Mouse (Mus musculus): ENCODE results near the gene Llgl1. TPM values are rescaled to one million over a fixed set of nuclear protein-coding genes. Genes with fewer than 3 reads are reported as not detected.
A peak's percentile ranks its signal among the peaks of the same experiment; 100 is the strongest.

Llgl1 gene
- polyA plus RNA-seq, 1 experiment: 7.6 TPM

- Histone ChIP-seq H3K27me3 (replicated peaks) (no peaks in the 10 kb centered on the region), H3K4me3 (replicated peaks) (no peak overlapping the region), H3K4me1 (no peaks in the 10 kb centered on the region), H3K9me3 (no peaks in the 10 kb centered on the region), H3K36me3 (replicated peaks; ENCODE audit: low read length) (peaks cover 99% of the 10 kb centered on the region)
- TF ChIP-seq GATA1 (IDR thresholded peaks at IDR 0.05; ENCODE audit: borderline replicate concordance, low read length) (no peak), FLI1 (IDR thresholded peaks at IDR 0.05; ENCODE audit: low read length) (no peak)
These were observed 19.7 kb downstream of the Llgl1 start for GRCm38 (mm10) chr11:60719263-60719662.

DNA sequence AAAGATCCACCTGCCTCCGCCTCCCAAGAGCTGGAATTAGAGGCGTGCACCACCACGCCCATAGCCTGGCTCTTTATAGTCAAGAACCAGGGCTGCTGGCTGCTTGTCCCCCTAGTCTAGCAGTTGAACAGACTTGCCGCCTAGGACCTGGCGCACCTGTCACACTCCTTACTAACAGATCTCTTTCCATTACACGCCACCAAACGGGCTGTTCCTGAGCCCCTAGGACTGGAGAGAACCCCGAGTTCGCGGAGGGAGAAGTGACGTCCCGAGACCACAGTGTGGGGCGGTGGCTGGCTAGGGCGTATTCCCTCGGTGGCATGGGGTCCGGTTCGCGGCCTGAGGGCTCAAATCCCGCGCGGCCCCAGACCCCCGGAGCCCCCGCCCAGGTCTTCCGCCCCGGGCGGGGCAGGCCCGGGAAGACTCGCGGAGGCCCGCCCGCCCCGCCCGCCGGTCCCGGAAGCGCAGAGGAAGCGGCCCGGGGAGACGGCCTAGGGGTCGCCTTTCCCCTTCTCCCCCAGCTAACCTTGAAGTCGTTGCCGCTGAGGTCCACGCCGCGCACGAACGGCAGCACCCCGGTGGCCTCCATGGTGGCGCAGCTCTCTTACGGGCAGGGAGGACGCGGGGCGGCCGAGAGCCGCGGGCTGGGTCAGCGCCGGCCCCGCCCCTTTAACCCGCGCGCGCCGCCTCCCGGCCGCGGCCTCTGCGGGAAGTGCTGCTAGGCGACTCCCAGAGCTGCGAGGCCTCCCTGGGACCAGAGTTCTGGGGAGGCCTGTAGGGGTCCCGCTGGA, 27.3 kb downstream of the Llgl1 start, which contains the start of gene Flii:
Gene Flii, minus strand, starts transcription at position 663 of the 791 bp plus-strand sequence.
- H3K27me3 ChIP-seq (replicated peaks): no peaks in the 10 kb centered on the region
- peaks cover 49% of the 10 kb centered on the region for H3K4me1 ChIP-seq
- H3K36me3 ChIP-seq (replicated peaks; ENCODE audit: low read length): peaks cover 60% of the 10 kb centered on the region
- TF ChIP-seq FLI1 (IDR thresholded peaks at IDR 0.05; ENCODE audit: low read length) (no peak), GATA1 (IDR thresholded peaks at IDR 0.05; ENCODE audit: borderline replicate concordance, low read length) (no peak)
- peak within 1 kb of the TSS; percentile 99 for H3K4me3 ChIP-seq (replicated peaks)
- H3K9me3 ChIP-seq: no peaks in the 10 kb centered on the region

GRCm38 (mm10) chr11:60727392-60728140, 28.0 kb downstream of the Llgl1 start:
- peaks cover 60% of the 10 kb centered on the region for H3K36me3 ChIP-seq (replicated peaks; ENCODE audit: low read length)
- H3K27me3 ChIP-seq (replicated peaks): no peaks in the 10 kb centered on the region
- TF ChIP-seq FLI1 (IDR thresholded peaks at IDR 0.05; ENCODE audit: low read length): no peak
- no peak for TF ChIP-seq GATA1 (IDR thresholded peaks at IDR 0.05; ENCODE audit: borderline replicate concordance, low read length)
- peaks cover 49% of the 10 kb centered on the region for H3K4me1 ChIP-seq
- no peaks in the 10 kb centered on the region for H3K9me3 ChIP-seq
- peak overlapping the region; percentile 99 for H3K4me3 ChIP-seq (replicated peaks)

GRCm38 (mm10) chr11:60728260-60728761, 28.8 kb downstream of the Llgl1 start, which contains the start of gene Mief2:
TSS of gene Mief2 (plus strand) at chr11:60728398.
- no peaks in the 10 kb centered on the region for H3K27me3 ChIP-seq (replicated peaks)
- TF ChIP-seq FLI1 (IDR thresholded peaks at IDR 0.05; ENCODE audit: low read length) (0 out of 2 replicates have a peak, but pooled peaks have one; percentile 14), GATA1 (IDR thresholded peaks at IDR 0.05; ENCODE audit: borderline replicate concordance, low read length) (no peak)
- peak within 1 kb of the TSS; percentile 99 for H3K4me3 ChIP-seq (replicated peaks)
- no peaks in the 10 kb centered on the region for H3K9me3 ChIP-seq
- H3K36me3 ChIP-seq (replicated peaks; ENCODE audit: low read length): peaks cover 60% of the 10 kb centered on the region
- peaks cover 53% of the 10 kb centered on the region for H3K4me1 ChIP-seq

- Histone ChIP-seq H3K9me3 (no peaks in the 10 kb centered on the region), H3K4me1 (peaks cover 62% of the 10 kb centered on the region), H3K27me3 (replicated peaks) (no peaks in the 10 kb centered on the region), H3K4me3 (replicated peaks) (peak overlapping the region; percentile 99), H3K36me3 (replicated peaks; ENCODE audit: low read length) (peaks cover 59% of the 10 kb centered on the region)
- TF ChIP-seq FLI1 (IDR thresholded peaks at IDR 0.05; ENCODE audit: low read length) (no peak), GATA1 (IDR thresholded peaks at IDR 0.05; ENCODE audit: borderline replicate concordance, low read length) (no peak)
These were observed 29.7 kb downstream of the Llgl1 start for GRCm38 (mm10) chr11:60729217-60729641.

DNA sequence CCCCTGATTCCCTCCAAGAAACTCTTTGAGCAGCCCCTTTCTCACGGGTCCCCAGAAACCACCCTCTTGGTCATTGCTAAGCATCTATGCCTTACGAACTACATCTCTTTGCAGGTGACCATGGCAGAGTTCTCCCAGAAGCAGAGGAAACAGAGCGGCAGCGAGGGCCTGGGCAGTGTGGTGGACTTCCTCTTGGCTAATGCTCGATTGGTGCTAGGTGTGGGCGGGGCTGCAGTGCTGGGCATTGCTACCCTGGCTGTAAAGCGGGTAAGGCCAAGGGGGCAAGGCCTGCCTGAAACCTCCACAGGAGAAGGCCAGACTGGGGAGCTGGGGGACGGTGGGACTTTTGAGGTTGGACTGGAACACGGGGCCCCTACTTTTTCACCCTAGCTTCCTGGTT, 30.6 kb downstream of the Llgl1 start:
- Histone ChIP-seq H3K27me3 (replicated peaks) (no peaks in the 10 kb centered on the region), H3K4me1 (peaks cover 57% of the 10 kb centered on the region), H3K9me3 (no peaks in the 10 kb centered on the region), H3K4me3 (replicated peaks) (no peak overlapping the region), H3K36me3 (replicated peaks; ENCODE audit: low read length) (peaks cover 50% of the 10 kb centered on the region)
- TF ChIP-seq GATA1 (IDR thresholded peaks at IDR 0.05; ENCODE audit: borderline replicate concordance, low read length) (no peak), FLI1 (IDR thresholded peaks at IDR 0.05; ENCODE audit: low read length) (no peak)

- Histone ChIP-seq H3K4me1 (peaks cover 48% of the 10 kb centered on the region), H3K36me3 (replicated peaks; ENCODE audit: low read length) (peaks cover 47% of the 10 kb centered on the region), H3K9me3 (no peaks in the 10 kb centered on the region), H3K27me3 (replicated peaks) (no peaks in the 10 kb centered on the region), H3K4me3 (replicated peaks) (no peak overlapping the region)
- TF ChIP-seq FLI1 (IDR thresholded peaks at IDR 0.05; ENCODE audit: low read length) (no peak), GATA1 (IDR thresholded peaks at IDR 0.05; ENCODE audit: borderline replicate concordance, low read length) (no peak)
These were observed 31.7 kb downstream of the Llgl1 start for GRCm38 (mm10) chr11:60731251-60731650.

GRCm38 (mm10) chr11:60734206-60734605, 34.7 kb downstream of the Llgl1 start:
- peaks cover 13% of the 10 kb centered on the region for H3K9me3 ChIP-seq
- H3K4me3 ChIP-seq (replicated peaks): no peak overlapping the region
- peaks cover 26% of the 10 kb centered on the region for H3K4me1 ChIP-seq
- H3K36me3 ChIP-seq (replicated peaks; ENCODE audit: low read length): peaks cover 61% of the 10 kb centered on the region
- no peaks in the 10 kb centered on the region for H3K27me3 ChIP-seq (replicated peaks)
- TF ChIP-seq GATA1 (IDR thresholded peaks at IDR 0.05; ENCODE audit: borderline replicate concordance, low read length): no peak
- no peak for TF ChIP-seq FLI1 (IDR thresholded peaks at IDR 0.05; ENCODE audit: low read length)

- Histone ChIP-seq H3K4me1 (peaks cover 22% of the 10 kb centered on the region), H3K9me3 (peaks cover 13% of the 10 kb centered on the region), H3K4me3 (replicated peaks) (no peak overlapping the region), H3K27me3 (replicated peaks) (no peaks in the 10 kb centered on the region), H3K36me3 (replicated peaks; ENCODE audit: low read length) (peaks cover 67% of the 10 kb centered on the region)
- TF ChIP-seq FLI1 (IDR thresholded peaks at IDR 0.05; ENCODE audit: low read length) (no peak), GATA1 (IDR thresholded peaks at IDR 0.05; ENCODE audit: borderline replicate concordance, low read length) (no peak)
These were observed 35.7 kb downstream of the Llgl1 start for GRCm38 (mm10) chr11:60735191-60735590.

All from megakaryocyte, embryonic 14.5 days (primary cell).